Mouse (Mus musculus) neutrophil, adult 59 days (primary cell): ENCODE measurements around the gene Fpr-rs3. TPM values are rescaled to one million over a fixed set of nuclear protein-coding genes. Genes with fewer than 3 reads are reported as not detected.

Experiments
- total RNA-seq, 2 experiments: library from RNA; stranded (reverse); gene quantifications; 1 replicate in 1 of 2; 2 replicates in 1 of 2; pipeline ENCODE4 v1.2.4; 2023

The Fpr-rs3 gene
- not detected for total RNA-seq

DNA sequence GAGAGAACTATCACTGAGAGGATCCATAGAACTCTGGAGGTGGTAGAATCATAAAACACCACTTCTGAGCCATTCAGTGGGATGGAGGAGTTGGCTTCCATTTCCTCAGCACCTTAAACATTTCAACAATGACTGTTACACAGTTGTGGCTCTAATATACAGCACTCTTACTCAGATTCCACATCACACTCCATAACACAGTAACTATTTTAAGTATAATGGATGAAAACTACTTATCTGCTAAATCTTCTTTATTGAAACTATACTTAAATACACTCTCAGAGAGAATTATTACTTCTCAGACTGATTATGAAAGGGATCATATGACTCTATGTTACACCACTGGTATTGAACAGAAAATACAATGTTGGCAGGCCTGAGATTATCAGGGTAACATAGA is at the start of gene Fpr-rs3:
Fpr-rs3 (minus strand) TSS at position 101 of the 400 bp plus-strand sequence.

DNA sequence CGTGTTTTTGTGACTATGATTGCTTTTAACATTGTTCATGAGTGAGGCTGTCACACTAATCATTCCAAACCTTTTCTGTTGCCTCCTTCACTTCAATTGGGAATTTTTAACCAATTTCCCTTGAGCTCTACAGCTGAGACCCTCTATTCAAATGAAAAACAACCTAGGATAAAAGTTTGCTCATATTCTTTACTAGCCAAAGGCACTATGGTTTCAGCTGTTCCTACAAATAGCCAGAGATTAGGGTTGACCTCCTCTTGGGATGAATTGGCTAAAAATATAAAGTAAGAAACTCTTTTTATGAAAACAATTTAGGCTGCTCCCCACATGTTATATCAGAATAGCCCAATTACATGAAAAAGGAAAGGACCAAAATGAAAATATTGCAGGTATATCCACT is 28.4 kb downstream of the Fpr-rs3 start, which contains the start of gene Vmn2r110:
Vmn2r110 (minus strand) TSS at position 101 of the 400 bp plus-strand sequence.

Other genes with a start within 250 kb of the Fpr-rs3 start
- gene Vmn1r224, start 210.7 kb downstream of the Fpr-rs3 start, total RNA-seq, result not detected
- not detected for gene Vmn2r108, start 143.5 kb downstream of the Fpr-rs3 start, total RNA-seq
- not detected for gene Vmn1r225, start 126.7 kb downstream of the Fpr-rs3 start, total RNA-seq
- gene Vmn2r109, start 60.1 kb downstream of the Fpr-rs3 start, total RNA-seq, result not detected
- gene Vmn2r110, start 28.5 kb downstream of the Fpr-rs3 start, total RNA-seq, result not detected
- gene Vmn1r226, start 58.0 kb upstream of the Fpr-rs3 start, total RNA-seq, result not detected
- gene Vmn1r227, start 105.0 kb upstream of the Fpr-rs3 start, total RNA-seq, result not detected
- not detected for gene Vmn1r228, start 161.3 kb upstream of the Fpr-rs3 start, total RNA-seq
- under 1 TPM in 1 of 2 experiments, not detected in 1; 0.04 TPM for gene Vmn1r229, start 186.7 kb upstream of the Fpr-rs3 start, total RNA-seq
- not detected for gene Vmn1r230, start 215.6 kb upstream of the Fpr-rs3 start, total RNA-seq